Mouse (Mus musculus) hematopoietic stem cell, adult 5-6 weeks (primary cell): ENCODE data around the gene Mical2. TPM values are rescaled to one million over a fixed set of nuclear protein-coding genes. Genes with fewer than 3 reads are reported as not detected.
A peak's percentile ranks its signal among the peaks of the same experiment; 100 is the strongest.

Source experiments
- ATAC-seq, 2 experiments: fragments of 125-278 bp in 1 of 2; replicated peaks in 1 of 2; 2 replicates each; pipeline ENCODE4 v1.8.0; 2016 to 2017; ENCODE audit warnings: inconsistent platforms in 2 of 2, mild to moderate bottlenecking in 2 of 2, moderate number of reproducible peaks in 2 of 2, low read depth in 1 of 2, moderate TSS enrichment in 1 of 2; ENCODE audit not compliant: low FRiP score in 2 of 2, poor library complexity in 2 of 2, severe bottlenecking in 2 of 2, insufficient read depth in 1 of 2, low TSS enrichment in 1 of 2
- total RNA-seq: library from RNA; stranded (forward); fragments of 172-1452, 232-1000 nt; gene quantifications from 2 replicates; pipeline ENCODE4 v1.2.3, GENCODE M21; 2017

Mical2 gene
- total RNA-seq, 1 experiment from 2014 or later, result 1.5 TPM

GRCm38 (mm10) chr7:112353939-112354338 lies 128.3 kb downstream of the Mical2 start:
- no peak for ATAC-seq

DNA sequence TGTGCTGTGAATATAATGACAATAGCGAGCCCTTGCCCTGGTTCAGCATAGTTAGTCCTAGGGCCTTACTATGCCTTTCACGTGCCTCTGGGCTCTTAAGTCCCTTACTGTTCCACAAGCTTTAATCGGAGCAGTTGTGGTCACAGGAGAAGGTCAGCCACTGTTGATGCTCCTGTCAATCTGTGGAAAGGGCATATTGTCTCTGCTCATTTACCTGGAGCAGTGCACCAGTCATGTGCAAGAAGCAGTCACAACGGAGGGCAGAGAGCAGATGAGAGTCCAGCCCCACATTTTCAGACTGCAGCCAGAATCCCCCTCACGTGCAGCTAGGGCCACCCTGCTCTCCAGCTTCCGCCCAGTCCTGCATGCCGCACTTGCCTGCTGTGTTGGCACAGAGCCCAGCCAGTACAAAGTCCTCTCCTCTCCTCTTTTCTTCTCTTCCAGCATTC lies 128.9 kb downstream of the Mical2 start:
- ATAC-seq, result no peak

- no peak for ATAC-seq
Measured at GRCm38 (mm10) chr7:112359594-112359993, 133.9 kb downstream of the Mical2 start.

- no peak for ATAC-seq
Measured at GRCm38 (mm10) chr7:112362574-112363200, 137.0 kb downstream of the Mical2 start.

GRCm38 (mm10) chr7:112365864-112366263 lies 140.2 kb downstream of the Mical2 start:
- ATAC-seq, result no peak

DNA sequence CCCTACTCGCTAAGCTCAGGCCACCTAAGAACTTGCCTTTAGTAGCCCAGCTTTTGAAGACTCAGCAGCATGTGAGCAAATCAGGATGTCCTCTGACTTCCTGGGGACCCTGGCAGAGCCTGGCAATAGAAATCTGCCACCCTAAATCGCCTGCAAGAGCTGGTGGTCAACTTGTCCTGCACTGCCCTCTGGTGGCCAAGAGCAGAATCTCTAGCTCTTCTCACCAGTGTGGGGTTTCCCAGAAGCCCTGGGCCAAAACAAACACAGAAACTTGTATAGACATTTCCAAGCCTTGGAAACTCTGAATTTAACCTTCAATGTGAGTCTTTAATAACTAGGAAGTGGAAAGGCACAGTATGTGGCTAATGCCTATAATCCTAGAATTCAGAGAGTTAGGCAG lies 143.4 kb downstream of the Mical2 start:
- ATAC-seq, result peak; percentile 73 to 80; a peak in 3 of 4 replicates

DNA sequence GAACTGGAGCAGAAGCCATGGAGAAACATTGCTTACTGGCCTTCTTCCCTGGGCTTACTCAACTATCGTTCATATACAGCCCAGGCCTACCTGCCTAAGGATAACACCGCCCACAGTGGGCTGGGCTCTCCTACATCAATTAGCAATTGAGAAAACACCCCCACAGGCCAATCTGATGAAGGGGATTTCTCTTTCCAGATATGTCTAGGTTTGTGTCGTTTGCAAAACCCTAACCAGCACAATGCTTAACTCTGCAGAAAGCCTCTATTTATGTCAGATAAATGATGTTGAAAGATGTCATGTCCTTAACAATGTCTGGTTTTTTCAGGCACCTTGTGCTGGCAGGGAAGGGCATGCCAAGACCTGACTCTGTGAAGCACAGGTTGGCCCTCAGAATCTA lies 144.3 kb downstream of the Mical2 start:
- ATAC-seq, result no peak

- ATAC-seq, result no peak
Measured at GRCm38 (mm10) chr7:112371387-112371786, 145.7 kb downstream of the Mical2 start.

DNA sequence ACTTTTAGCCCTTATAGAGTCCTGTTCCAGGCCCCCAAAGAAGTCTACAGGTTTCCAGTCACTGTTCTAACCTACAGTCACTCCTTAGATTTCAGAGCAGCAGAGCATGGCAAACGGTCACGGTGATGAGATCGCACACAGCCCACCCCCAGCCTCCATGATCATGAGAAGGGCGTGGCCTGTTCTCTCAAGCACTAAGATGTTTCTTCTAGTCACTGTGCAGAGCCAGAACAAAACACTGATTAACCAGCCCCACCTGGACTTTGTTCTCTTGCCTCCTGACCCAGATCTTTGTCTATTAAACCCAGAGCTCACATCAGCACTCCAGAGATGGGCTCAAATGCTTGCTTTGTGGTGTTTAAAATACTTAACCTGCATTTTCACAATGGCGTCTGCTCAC lies 148.4 kb downstream of the Mical2 start:
- no peak for ATAC-seq

- peak; percentile 85 to 94 for ATAC-seq
Measured at GRCm38 (mm10) chr7:112375062-112375461, 149.4 kb downstream of the Mical2 start.

- ATAC-seq, result no peak
Measured at GRCm38 (mm10) chr7:112375900-112376299, 150.2 kb downstream of the Mical2 start.

- ATAC-seq, result no peak
Measured at GRCm38 (mm10) chr7:112376611-112377010, 151.0 kb downstream of the Mical2 start.

- ATAC-seq, result peak; percentile 34 to 46; a peak in 2 of 4 replicates
Measured at GRCm38 (mm10) chr7:112377314-112377713, 151.7 kb downstream of the Mical2 start.

DNA sequence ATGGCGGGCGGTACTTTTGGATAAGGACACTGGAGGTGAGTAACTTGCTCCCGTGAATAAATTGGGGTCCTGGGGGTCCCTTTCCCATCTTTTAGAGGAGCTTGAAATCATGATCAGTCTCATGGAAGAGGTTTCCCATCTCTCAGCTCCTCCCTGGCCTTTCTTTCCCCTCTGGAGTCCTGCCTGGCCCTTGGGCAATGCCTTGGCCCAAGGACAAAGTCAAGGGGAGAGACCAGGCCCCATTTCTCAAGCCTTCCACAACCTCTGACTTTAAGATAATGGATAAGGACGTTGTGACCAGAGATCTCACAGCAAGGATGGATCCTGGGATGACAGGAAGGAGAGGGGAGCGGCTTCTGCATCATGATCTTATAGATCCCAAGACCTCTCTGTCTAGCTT lies 152.4 kb downstream of the Mical2 start:
- no peak for ATAC-seq

DNA sequence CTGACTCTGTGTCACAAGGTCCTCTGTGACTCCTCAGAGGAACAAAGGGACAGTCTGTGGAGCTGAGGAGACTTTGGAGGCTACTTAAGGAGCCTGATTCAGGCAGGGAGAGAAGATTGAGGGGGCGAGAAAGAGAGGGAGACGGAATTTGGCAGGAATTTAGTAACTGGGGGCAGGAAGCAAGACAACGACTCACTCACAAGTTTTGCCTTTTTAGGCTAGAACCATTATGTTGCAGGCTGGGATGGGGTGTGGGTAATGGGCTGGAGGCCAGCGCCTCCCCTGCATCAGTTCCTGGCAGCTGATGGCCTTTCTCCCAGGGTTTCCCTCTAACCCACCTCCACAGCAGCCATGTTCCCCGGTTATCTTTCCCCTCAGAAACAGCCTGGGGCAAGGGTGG lies 152.8 kb downstream of the Mical2 start:
- ATAC-seq, result no peak

DNA sequence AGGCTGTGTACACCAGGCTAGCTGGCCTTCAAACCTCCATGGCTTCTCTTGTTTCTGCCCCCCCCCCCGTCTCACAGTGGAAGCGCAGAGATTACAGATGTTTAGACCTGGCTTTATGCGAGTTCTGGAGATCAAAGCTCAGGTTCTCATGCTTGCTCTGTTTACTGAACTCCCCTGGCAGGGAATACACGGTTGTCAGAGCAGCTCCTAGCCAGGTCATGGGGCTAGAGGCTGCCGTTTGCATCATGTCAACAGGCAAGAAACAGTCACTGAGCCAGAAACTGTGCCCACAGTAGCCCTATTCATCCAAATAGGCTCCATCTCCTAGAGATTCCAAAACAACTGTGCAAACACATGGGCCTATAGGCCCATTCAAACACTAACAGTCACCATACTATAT lies 160.9 kb downstream of the Mical2 start:
- no peak for ATAC-seq

GRCm38 (mm10) chr7:112387876-112388275 lies 162.2 kb downstream of the Mical2 start:
- ATAC-seq, result no peak

- no peak for ATAC-seq
Measured at GRCm38 (mm10) chr7:112388363-112388875, 162.8 kb downstream of the Mical2 start.

GRCm38 (mm10) chr7:112389611-112390251 lies 164.1 kb downstream of the Mical2 start:
- no peak for ATAC-seq
